Mouse (Mus musculus) kidney, postnatal 10 days (tissue): Measurements from ENCODE around the gene Fance.
A peak's percentile ranks its signal among the peaks of the same experiment; 100 is the strongest.
"Not testable (repeated sequence)": the region's sequence is repeated elsewhere in the genome, so short reads cannot be mapped to it uniquely, and the experiment has no call there.

ENCODE experiments used
- DNase-seq: peaks from one replicate; pipeline ENCODE4 v3.0.0; 2021; ENCODE audit warnings: mixed read lengths

Fance gene

DNA sequence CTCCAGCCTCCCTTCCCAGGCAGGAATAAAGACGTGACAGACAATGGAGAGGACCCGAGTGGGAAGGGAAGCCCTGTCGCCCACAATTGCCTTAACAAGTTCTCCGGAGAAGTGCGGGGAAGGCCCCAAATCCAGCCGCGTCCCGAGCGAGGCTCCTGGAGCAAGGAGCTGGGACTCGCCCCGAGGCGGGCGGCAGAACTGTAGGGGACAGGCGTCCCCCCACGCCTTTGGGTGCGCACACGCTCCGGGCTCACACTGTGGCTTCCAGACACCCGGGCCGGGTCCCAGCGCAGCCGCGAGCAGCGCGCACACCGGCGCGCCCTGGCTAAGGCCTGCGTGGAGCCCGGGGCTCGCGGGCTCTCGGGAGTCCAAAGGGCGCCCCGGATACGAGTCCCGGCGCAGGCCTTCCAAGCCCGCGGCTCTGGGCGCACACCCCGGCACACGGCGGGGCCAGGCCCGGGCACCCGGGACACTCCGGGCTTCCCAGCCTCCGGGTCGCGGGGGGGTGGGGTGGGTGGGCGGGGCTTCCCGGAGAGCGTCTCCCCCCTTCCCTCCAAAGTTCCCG, 36.7 kb downstream of the Fance start:
- peak; percentile 77 for DNase-seq

DNA sequence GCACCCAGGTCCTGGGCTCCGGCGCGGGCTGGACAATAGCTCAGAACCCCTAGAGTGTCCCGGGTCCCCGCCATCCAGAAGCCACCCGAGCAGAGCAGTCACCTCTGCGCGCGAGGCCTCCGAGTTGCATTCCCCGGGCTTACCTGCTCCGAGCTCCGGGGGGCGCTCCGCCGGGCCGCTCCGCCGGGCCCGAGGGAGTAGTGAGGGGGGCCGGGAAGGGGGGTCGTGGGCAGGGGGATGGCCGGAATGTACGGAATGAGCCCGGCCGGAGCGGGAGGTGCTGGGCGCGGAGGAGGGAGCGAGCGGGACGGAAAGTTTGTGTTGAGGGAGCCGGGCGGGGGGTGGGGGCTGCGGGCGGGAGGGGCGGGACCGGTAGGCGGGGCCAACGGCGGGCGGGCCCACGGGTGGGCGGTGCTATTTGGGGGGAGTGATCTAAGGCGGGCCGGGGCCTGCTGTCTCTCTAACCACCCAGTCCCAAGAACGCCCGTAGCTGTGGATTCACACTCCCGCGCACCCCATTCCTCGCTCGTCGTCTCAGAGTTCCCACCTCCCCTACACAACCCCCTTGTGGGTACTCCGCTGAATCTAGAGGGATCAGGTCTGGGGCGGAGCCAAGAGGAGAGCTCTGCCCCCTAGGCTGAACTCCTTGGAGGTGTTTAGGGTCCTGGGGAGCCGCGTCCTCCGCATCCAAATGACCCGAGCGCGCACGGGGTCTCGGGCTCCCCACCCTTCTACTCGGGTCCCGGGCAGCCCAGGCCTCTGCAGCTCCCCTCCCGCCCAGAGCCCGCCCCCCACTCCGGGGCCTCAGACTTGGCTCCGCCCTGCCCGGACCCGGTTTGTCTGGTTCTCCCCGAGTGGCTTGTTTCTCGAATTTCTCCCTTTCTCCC, 37.4 kb downstream of the Fance start, which contains the start of gene Tead3:
Tead3 (minus strand) TSS at position 352 of the 887 bp plus-strand sequence.
- peak; percentile 92 for DNase-seq

DNA sequence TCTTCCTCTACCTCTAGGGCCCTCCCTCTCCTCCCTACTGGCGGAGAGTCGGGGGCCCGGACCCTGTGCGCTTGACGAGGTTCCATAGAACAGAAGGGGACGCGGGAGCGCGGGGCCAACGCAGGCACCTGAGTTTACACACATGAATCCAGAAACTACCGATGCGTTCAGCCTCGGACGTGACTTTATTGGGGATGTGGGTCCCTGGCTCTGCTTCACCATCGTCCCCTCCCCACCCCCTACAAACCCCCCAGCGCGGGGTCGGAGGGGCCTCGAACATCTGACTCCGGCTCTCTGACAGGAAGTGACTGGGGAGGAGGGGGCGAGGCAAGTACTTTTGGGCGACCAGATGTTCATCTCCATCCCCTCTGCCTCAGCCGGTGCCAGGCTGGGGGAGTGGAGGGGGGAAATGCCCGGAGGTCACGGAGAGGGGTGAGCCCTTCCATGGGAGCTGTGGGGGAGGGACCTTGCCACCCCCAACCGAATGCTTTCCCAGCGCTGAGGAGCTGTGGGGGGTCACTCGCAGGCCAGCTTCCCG, 38.1 kb downstream of the Fance start:
- peak; percentile 54 for DNase-seq

DNA sequence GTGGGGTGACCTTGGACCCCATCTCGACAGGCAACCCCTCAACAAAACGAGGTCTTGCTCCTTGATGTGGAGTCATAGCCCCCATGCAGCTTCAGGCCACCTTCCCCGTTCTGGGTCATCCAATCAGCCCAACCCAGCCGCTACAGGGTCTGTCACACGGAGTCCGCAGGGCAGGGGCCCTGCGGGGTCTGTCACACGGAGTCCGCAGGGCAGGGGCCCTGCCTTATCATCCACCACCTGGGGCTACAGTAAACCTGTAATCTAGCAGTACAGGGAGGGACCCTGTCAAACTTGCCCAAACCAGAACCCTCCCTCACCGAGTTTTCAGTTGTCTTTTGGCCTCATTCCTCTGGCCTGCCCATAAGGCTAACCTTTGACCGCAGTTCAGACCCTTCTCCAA, 38.7 kb downstream of the Fance start:
- no peak for DNase-seq

DNA sequence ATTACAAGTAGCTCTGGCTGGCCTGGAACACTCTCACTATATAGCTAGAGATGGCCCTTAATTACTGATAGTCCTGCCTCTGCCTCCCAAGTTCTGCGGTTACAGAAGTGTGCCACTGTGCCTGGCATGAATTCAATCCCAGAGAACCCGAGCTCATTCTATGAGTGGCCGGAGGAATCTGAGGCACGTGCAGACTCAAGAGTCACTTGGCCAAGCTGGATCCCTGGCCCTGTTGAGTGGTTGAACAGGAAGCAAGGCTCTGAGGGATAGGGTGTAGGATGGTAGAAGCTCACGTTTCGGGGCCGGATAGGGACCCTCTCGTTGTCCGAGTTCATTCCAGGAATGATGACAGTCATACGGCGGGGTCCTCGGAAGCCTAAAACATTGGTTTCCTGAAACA, 42.6 kb downstream of the Fance start:
- DNase-seq, result no peak

DNA sequence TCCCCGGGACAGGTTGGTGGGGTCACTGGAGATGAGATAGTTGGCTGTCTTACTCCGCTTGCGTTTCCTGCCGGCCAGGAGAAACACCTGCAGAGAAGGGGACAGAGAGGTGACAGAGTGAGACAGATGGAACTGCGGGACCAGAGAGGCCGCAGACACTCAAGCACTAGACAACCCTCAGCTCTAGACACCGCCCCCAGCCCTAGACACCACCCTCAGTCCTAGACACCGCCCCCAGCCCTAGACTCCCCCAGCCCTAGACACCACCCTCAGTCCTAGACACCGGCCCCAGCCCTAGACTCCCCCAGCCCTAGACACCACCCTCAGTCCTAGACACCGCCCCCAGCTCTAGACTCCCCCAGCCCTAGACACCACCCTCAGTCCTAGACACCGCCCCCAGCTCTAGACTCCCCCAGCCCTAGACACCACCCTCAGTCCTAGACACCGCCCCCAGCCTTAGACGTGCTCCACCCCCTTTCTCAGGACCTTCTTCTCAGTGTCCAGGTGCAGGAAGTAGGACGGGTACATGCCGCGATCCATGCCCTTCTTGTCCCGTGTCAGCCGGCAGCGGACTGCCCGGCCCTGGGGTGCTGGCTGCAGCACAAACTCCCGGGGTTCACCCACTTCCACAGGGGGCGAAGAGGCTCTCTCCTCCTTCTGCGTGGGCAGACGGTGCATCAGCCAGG, 45.4 kb downstream of the Fance start:
- DNase-seq, result not testable (repeated sequence)

DNA sequence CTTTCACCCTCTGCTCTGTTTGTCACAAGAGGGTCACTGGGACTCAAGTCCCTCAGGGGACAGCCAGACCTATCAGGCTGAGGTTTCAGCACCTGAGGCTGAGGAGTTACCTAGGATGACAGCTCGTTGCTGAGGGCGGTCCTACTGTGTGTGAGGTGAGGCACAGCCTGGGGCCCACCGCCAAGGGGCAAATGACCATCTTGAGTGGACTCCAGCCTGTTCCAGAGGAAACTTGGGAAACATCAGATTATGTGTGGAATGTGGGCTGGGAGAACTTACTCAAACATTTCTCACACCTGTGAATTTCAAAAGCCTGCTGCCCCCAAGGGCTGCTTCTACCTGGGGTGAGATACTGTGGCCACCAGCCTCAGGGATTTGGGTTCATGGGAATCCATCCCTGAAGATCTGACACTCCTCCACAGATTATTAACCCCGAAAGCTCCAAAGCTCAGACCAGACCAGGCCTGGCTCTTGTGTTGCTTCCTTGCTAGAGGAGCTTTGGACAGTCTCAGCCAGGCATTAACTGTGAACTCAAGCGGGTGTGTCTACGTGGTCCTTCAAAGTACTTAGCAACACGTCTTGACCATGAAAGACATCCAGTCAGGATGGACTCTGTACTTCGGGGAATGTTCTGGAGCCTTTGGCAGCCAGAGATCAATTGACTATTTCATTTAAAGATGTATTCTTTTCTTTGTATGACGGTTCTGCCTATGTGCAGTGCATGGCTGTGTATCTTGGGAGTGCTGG, 47.4 kb downstream of the Fance start:
- DNase-seq, result no peak

DNA sequence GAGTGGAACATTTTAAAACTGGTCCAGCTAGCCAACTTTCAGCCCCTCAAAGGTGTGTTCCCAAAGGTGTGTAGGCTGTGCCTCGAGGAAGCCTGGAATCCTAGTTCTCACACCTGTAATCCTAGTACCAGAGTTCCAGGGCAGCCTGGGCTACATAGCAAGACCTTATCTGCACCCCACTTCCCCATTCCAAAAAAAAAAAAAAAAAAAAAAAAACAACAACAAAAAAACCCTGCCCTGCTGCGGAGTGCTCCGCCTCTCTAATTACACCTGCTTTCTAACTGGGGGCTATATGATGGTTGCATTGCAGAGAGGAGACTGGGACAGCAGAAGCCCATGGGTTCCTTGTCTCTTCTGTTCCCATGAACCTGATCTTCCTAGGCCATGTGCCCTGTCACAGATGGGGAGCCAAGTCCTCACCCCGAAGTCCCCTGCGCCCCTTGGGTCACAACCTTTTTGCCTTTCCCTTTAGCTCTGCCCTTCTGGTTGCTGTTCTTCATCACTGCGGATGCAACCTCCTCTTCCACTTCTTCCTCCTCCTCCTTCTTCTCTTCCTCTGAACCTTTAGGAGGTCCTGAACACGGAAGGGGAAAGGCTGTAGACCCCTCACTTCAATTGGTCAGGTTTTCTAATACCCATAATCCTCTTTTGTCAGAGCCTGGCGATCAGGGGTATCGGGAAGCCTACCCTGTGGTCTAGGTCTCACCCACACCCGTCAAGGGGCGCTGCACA, 48.8 kb downstream of the Fance start:
- no peak for DNase-seq

DNA sequence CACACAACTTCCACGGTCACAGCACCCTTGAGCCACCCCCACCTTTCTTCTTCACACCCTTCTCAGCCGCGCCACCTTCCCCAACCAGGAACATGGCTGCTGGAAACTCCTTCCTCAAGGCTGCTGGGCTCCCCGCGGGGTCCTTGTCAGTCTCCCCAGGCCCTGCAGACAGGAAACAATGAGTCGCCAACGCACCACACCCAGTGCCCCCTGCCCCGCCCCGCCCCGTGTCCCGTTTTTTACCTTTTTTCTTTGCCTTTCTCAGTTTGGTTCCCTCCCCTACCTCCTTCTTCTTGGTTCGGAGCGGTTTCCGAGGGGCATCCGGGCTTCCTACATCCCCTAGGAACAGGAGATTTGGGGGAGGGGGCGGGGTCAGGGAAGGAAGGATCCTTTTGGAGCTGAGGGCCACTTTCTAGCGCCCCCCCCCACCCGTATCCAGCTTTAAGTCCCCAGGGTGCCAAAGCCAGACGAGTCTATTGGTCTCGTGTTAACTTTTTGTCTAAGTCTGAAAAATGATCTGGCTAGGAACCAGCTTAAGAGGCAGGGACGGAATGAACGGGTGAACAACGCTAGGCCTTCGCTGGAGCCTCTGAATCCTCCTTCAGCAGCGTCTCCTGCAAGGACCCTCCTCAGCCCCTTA, 49.5 kb downstream of the Fance start:
- DNase-seq, result no peak

DNA sequence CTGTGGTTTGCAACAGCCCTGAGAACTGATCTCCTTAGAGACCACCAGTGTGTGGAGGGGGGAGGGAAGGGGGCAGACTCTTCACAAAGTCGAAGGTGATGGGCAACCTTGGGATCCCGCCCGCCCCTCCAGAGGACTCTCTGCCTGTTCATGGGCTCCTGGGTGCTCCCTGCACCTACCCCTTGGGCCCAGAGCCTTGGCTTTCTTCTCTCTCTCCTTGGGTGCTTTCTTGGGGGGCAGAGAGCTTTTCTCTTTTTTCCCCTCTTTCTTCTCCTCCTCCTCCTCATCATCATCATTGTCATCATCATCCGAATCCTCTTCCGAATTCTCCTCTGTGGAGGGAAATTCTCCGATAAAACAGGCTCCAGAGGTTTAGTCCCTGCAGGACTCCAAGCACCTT, 50.2 kb downstream of the Fance start:
- peak; percentile 10 for DNase-seq

DNA sequence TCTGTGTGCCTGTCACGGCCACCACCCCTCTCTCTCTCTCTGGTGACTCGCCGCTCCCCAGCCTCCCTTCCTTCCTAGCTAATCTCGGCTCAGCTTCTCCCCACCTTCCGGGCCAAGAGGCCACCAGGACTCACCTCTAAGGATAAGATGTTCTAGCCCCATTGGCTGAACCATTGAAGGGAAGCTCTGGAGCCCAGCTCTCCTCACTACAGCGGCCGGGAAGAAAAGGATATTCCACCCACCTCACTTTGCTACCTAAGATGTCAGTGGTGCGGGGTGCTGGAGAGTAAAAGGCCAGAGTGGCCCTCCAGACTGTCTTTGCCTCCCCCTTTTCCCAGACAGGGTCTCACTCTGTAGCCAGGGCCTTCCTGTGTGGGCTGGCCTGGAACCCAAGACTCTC, 51.8 kb downstream of the Fance start, which contains the start of gene Tulp1:
Tulp1 (minus strand) TSS at position 101 of the 400 bp plus-strand sequence.
- no peak for DNase-seq

DNA sequence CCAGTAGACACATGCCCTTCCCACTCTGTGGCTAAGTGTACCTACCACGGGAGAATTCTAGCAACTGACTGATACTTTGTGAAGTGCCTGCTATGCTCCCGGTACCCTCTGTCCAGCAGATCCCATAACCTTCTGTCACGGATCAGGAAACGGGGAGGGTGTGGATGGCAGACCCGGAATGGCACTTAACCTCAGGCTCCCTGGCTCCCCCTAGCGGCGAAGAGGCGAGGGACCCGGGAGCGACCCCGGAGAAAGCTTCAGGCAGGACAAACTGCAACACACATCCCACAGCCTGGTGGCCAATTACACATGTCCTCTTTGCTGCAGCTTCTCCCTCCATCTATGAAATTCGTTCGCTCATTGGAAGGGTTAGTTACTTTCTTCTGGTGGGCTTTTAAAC, 55.1 kb downstream of the Fance start:
- peak; percentile 91 for DNase-seq

DNA sequence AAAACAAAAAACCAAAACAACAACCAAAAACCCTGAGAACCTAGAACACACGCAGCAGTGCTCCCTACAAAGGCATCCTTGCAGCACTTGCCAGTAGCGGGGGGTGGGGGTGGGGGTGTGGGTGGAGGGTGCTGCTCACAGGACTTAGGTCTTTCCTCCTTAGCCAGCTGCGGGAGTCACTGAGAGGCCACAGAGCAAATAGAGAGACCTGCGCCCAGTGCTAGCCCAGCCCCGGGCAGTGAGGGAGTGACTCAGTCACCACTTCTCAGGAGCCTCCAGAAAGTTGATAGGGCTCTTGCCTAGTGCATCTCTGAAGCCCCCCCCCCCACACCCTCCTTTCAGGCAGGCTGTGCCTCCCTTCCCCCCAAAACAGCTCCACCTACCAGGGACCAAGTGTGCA, 55.7 kb downstream of the Fance start:
- no peak for DNase-seq

DNA sequence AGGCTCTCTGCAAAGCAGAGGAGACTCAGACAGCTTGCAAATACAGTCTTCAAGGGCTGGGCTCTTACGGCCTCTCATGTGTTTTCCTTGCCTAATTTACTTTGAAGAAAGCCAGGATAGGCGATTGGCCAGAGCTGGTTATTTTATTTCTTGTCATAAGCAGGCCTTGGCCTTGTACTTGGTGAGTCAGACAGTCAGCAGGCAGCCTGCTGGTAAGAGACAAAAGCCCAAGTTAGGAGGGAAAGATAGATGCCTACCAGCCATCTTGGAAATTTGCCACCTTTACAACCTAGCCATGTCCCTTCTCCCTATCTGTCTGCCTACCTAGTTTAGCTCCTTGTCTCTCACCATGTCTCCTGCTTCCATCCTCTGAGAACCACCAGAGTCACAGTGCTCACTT, 58.0 kb downstream of the Fance start:
- no peak for DNase-seq

DNA sequence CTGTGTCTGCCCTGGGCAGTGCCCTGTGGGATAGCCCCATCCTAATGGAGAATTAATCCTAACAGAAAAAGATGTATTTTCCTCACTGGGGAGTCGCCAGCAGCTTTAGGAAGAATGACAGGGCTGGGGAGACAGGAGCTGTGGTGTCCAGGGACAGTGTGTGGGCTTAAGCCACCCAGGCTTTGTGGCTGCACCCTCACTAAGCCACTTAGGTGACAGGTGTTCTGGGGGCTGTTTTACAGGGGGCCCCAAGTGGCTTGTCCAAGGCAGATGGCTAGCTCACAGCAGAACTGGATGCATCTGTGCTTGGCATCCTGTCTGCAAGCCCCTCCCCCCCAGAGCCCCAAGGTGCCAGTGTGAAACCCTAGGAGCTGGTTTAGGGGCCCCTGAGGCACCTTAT, 58.6 kb downstream of the Fance start:
- DNase-seq, result no peak

DNA sequence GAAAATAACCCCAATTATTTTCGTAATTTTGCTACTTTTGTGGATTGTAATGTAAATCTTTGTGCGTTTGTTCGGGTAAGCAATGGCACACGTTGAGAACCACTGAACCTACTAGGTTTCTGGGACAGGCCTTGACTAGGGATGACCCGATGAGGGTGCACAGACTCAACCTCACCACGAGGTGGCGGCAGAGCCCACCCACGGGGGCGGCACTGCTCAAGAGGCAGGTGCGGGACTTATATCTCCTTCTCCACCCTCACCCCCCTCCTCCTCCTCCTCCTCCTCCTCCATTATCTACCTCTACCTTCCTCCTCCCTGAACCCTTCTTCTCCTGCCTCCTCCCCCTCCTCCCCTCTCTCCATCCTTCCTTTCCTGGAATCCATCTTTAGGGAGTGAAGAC, 60.5 kb downstream of the Fance start:
- DNase-seq, result peak; percentile 64

DNA sequence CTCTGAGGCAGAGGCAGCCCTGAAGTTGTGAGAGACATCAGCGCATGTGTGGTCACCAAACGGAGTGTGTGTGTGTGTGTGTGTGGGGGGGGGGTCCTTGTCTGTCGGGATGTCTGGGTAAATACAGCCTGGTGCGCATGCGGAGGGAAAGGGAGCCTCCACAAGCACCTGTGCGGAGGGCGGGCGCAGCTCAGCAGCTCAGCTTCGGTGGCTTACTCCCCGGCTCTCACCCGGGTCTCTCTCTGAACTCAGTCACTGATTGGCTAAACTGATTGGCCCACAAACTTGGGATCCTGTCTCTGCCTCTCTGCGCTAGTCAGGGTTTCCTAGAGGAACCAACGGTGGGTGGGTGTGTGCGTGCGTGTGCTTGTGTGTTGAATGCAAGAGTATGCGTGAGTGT, 61.2 kb downstream of the Fance start:
- no peak for DNase-seq

DNA sequence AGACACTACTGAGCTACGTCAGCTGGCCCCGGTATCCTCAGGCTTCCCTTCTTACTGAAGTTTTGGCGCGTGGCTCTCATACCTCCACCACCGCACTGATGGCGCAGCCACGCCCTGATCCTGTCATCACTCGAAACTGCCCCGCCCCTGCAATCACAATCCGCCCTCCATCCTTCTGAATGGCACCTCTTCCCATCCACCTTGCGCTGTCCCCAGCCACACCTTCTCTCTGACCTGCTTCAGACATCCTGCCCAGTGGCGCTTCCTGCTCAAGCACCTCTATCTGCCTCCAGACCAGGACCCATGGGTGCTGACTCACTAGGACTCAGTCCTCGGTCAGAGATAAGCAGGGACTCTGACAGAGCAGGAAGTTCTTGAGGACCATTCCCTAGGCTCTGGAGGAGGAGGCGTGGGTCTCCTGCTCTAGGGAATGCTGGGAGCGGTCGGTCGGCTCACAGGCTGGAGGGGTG, 62.3 kb downstream of the Fance start:
- no peak for DNase-seq
